Mouse (Mus musculus) kidney, adult 9 months (tissue): Measurements from ENCODE around the gene Paqr9.

Experiments used
- DNase-seq: peaks from one replicate; pipeline ENCODE4 v3.0.0; 2022

Paqr9 gene

GRCm38 (mm10) chr9:95546679-95547078 is 12.8 kb upstream of the Paqr9 start:
- DNase-seq: no peak

GRCm38 (mm10) chr9:95549626-95550411 is 9.6 kb upstream of the Paqr9 start:
- DNase-seq: peak; percentile 79

GRCm38 (mm10) chr9:95550856-95551774 is 8.3 kb upstream of the Paqr9 start:
- DNase-seq: peak; percentile 52

- DNase-seq: peak; percentile 84
These were observed 7.2 kb upstream of the Paqr9 start for GRCm38 (mm10) chr9:95552175-95552705.

- DNase-seq: no peak
These were observed 4.9 kb upstream of the Paqr9 start for GRCm38 (mm10) chr9:95554231-95555221.

GRCm38 (mm10) chr9:95555233-95555740 is 4.2 kb upstream of the Paqr9 start:
- DNase-seq: no peak

GRCm38 (mm10) chr9:95556067-95556512 is 3.4 kb upstream of the Paqr9 start:
- DNase-seq: no peak

GRCm38 (mm10) chr9:95557722-95558121 is 1.7 kb upstream of the Paqr9 start:
- DNase-seq: no peak

GRCm38 (mm10) chr9:95558726-95559058 is 765 bp upstream of the Paqr9 start:
- no peak for DNase-seq

- DNase-seq: peak; percentile 75
These were observed 679 bp downstream of the Paqr9 start for GRCm38 (mm10) chr9:95559936-95560735.

- DNase-seq: no peak
These were observed 4.6 kb downstream of the Paqr9 start for GRCm38 (mm10) chr9:95564047-95564446.

GRCm38 (mm10) chr9:95566394-95566793 is 6.9 kb downstream of the Paqr9 start:
- no peak for DNase-seq

- no peak for DNase-seq
These were observed 7.5 kb downstream of the Paqr9 start for GRCm38 (mm10) chr9:95566931-95567330.

- no peak for DNase-seq
These were observed 9.8 kb downstream of the Paqr9 start for GRCm38 (mm10) chr9:95569249-95569648.

GRCm38 (mm10) chr9:95569966-95570365 is 10.5 kb downstream of the Paqr9 start:
- DNase-seq: no peak

- DNase-seq: no peak
These were observed 11.1 kb downstream of the Paqr9 start for GRCm38 (mm10) chr9:95570604-95571003.

GRCm38 (mm10) chr9:95571494-95571893 is 12.0 kb downstream of the Paqr9 start:
- peak; percentile 52 for DNase-seq

GRCm38 (mm10) chr9:95572558-95572957 is 13.1 kb downstream of the Paqr9 start:
- DNase-seq: no peak

GRCm38 (mm10) chr9:95574116-95574515 is 14.7 kb downstream of the Paqr9 start:
- no peak for DNase-seq

- DNase-seq: no peak
These were observed 18.0 kb downstream of the Paqr9 start for GRCm38 (mm10) chr9:95577502-95577901.

- DNase-seq: no peak
These were observed 19.0 kb downstream of the Paqr9 start for GRCm38 (mm10) chr9:95578366-95578895.
